Mouse (Mus musculus) hindbrain, embryonic 12.5 days (tissue): ENCODE results near the gene Ifi27l2b. TPM values are rescaled to one million over a fixed set of nuclear protein-coding genes. Genes with fewer than 3 reads are reported as not detected.
"Not testable (repeated sequence)": the region's sequence is repeated elsewhere in the genome, so short reads cannot be mapped to it uniquely, and the experiment has no call there.

Experiments
- ATAC-seq: fragments of 200-750 bp; cut with Nextera tagmentation; 2 replicates; pipeline ENCODE4 v1.8.0; 2017; ENCODE audit warnings: moderate TSS enrichment; ENCODE audit not compliant: low FRiP score
- H3K27ac ChIP-seq: fragments of 300-500 bp; sonication (generic); 2 replicates; pipeline ENCODE4 v1.5.1; 2016; ENCODE audit warnings: mild to moderate bottlenecking
- H3K27me3 ChIP-seq: fragments of 300-500 bp; sonication (generic); 2 replicates; pipeline ENCODE4 v1.6.1; 2016; ENCODE audit warnings: mild to moderate bottlenecking
- H3K36me3 ChIP-seq: fragments of 300-500 bp; sonication (generic); 2 replicates; pipeline ENCODE4 v1.6.1; 2016; ENCODE audit warnings: mild to moderate bottlenecking
- H3K4me1 ChIP-seq: fragments of 300-500 bp; sonication (generic); 2 replicates; pipeline ENCODE4 v1.6.1; 2016
- H3K4me2 ChIP-seq: fragments of 300-500 bp; sonication (generic); replicated peaks from 2 replicates; pipeline ENCODE4 v1.6.1; 2016; ENCODE audit warnings: mild to moderate bottlenecking
- H3K4me3 ChIP-seq: fragments of 300-500 bp; sonication (generic); 2 replicates; pipeline ENCODE4 v1.5.1; 2016; ENCODE audit warnings: mild to moderate bottlenecking
- H3K9ac ChIP-seq: fragments of 300-500 bp; sonication (generic); 2 replicates; pipeline ENCODE4 v1.6.1; 2016; ENCODE audit warnings: mild to moderate bottlenecking, moderate library complexity
- H3K9me3 ChIP-seq: fragments of 300-500 bp; sonication (generic); replicated peaks from 2 replicates; pipeline ENCODE4 v1.6.1; 2016; ENCODE audit warnings: mild to moderate bottlenecking
- WGBS: fragments of 180-500 bp; shearing (Covaris S2); methylation state at CpG from one replicate; pipeline ENCODE4 v1.1.7; 2016; 5-methylcytosine and 5-hydroxymethylcytosine counted together
- polyA plus RNA-seq: library from polyadenylated mRNA; unstranded; fragments of >200 nt; fragmentation: Nextera tagmentation; extraction: Ambion mirVana; gene quantifications from 2 replicates; pipeline ENCODE4 v1.2.1, GENCODE M21; 2016

Ifi27l2b gene
- polyA plus RNA-seq, 1 experiment from 2014 or later, result not detected

DNA sequence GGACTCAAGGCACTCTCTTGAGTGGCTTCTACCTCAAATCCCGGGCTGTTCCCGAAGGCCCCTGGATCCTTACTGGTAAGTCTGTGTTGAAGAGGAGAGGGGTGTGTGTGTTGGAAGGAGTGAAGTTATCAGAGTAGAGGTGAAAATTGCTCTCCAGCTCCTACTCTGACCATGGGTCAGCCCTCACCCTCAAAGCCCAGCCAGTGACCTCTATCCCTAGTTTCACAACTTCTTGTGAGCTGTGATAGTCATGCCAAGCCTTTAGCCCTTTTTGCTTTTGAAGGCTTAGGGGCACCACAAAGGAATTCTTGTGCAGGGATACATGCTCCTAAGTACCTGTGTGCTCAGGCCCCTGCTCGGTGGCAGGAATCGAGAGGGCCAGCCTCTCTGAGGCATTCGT lies 24.6 kb upstream of the Ifi27l2b start:
- H3K4me3 ChIP-seq, result no peak overlapping the region
- no peak overlapping the region for H3K9ac ChIP-seq
- no peaks in the 10 kb centered on the region for H3K9me3 ChIP-seq
- no peak for ATAC-seq
- H3K4me1 ChIP-seq, result no peaks in the 10 kb centered on the region
- WGBS, result 79% methylated on average over 5 of the region's 5 CpGs
- H3K4me2 ChIP-seq, result no peak overlapping the region
- no peak overlapping the region for H3K27ac ChIP-seq
- no peaks in the 10 kb centered on the region for H3K36me3 ChIP-seq
- H3K27me3 ChIP-seq, result no peaks in the 10 kb centered on the region

DNA sequence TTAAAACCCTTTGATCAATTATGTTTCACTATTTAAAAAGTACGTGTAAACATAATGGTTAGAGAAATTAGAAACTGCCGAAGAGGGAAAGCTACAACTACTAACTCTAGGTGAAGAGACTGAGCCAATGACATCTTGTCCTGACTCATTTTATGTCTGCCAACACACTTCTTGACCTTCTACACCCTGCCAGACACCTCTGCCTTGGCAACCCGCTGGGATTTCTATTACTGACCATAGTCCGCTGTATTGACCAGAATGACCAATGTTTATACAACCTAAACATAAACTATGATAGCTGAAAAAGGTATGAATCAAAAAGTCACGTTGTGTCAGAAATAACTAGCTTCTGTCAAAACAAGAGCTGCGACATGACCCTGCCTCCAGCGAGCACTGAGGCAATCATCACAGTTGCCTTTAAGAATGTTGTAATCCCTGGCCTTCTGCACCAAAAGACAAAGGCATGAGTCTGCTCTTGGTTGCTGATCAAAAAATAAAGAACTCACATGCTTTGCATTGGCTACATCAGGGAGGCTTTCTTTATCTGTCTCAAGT lies 20.5 kb upstream of the Ifi27l2b start:
- 72% methylated on average over 7 of the region's 7 CpGs for WGBS
- H3K36me3 ChIP-seq, result no peaks in the 10 kb centered on the region
- no peak overlapping the region for H3K4me3 ChIP-seq
- H3K9me3 ChIP-seq, result no peaks in the 10 kb centered on the region
- ATAC-seq, result no peak
- H3K4me2 ChIP-seq, result no peak overlapping the region
- no peak overlapping the region for H3K9ac ChIP-seq
- no peak overlapping the region for H3K27ac ChIP-seq
- no peaks in the 10 kb centered on the region for H3K4me1 ChIP-seq
- no peaks in the 10 kb centered on the region for H3K27me3 ChIP-seq

GRCm38 (mm10) chr12:103476779-103477389 lies 19.9 kb upstream of the Ifi27l2b start:
- WGBS, result 87% methylated on average over 1 of the region's 1 CpGs
- no peaks in the 10 kb centered on the region for H3K4me1 ChIP-seq
- H3K9ac ChIP-seq, result no peak overlapping the region
- ATAC-seq, result no peak
- no peak overlapping the region for H3K4me3 ChIP-seq
- no peaks in the 10 kb centered on the region for H3K9me3 ChIP-seq
- no peaks in the 10 kb centered on the region for H3K27me3 ChIP-seq
- H3K36me3 ChIP-seq, result no peaks in the 10 kb centered on the region
- no peak overlapping the region for H3K4me2 ChIP-seq
- no peak overlapping the region for H3K27ac ChIP-seq

GRCm38 (mm10) chr12:103474481-103474880 lies 17.5 kb upstream of the Ifi27l2b start:
- 53% methylated on average over 2 of the region's 2 CpGs for whole genome bisulfite sequencing

DNA sequence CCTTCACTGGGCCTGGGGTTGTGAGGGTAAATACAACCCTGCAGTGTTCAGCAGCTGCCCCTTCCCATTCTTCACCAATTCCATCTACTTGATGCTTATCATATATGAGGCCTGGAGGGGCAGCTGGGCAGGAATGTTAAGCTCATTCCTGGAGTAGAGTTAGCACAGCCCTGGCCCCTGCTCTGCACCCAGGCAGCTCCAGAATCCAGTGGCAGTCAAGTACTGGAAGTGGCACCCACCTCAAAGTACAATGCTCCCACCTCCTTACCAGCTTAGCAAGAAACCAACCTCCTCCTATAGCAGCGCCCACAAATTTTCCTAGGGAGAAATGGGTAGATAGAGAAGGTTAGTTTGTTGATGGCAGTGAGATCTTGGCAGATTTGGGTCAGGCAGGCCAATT lies 296 bp downstream of the Ifi27l2b start:
- not testable (repeated sequence) for H3K9ac ChIP-seq, H3K4me1 ChIP-seq, H3K4me3 ChIP-seq, H3K36me3 ChIP-seq, H3K4me2 ChIP-seq, H3K27ac ChIP-seq, H3K9me3 ChIP-seq, H3K27me3 ChIP-seq, ATAC-seq
- WGBS, result no CpG with 5 or more reads among the region's 1 CpGs

More at GRCm38 (mm10) chr12:103474481-103474880, 17.5 kb upstream of the Ifi27l2b start:
- no peak overlapping the region for H3K27ac ChIP-seq
- no peaks in the 10 kb centered on the region for H3K36me3 ChIP-seq
- no peak overlapping the region for H3K9ac ChIP-seq
- no peaks in the 10 kb centered on the region for H3K9me3 ChIP-seq
- no peak for ATAC-seq
- H3K4me2 ChIP-seq, result no peak overlapping the region
- no peaks in the 10 kb centered on the region for H3K27me3 ChIP-seq
- H3K4me1 ChIP-seq, result no peaks in the 10 kb centered on the region
- no peak overlapping the region for H3K4me3 ChIP-seq

DNA sequence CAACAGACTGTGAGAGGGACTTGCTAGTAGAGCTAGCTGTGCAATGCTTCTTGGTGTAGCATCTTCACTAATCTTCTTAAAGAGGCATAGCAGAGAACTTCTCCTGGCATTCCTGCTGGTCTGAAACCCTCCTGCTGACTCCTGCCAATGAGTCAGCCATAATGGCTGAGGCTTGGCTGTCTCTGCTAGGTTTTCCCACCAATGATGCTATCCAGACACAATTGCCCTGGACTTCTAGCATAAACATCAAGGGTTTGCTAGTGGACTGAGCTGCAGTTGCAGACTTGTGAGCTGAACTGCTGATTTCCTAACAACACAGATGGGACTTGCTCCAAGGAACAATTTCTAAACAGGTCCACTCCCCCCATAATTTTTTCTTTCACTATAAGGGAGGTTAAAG lies 3.7 kb downstream of the Ifi27l2b start:
- Histone ChIP-seq H3K36me3 (no peaks in the 10 kb centered on the region), H3K9ac (no peak overlapping the region), H3K9me3 (no peaks in the 10 kb centered on the region), H3K4me2 (no peak overlapping the region), H3K27me3 (no peaks in the 10 kb centered on the region), H3K27ac (no peak overlapping the region), H3K4me1 (no peaks in the 10 kb centered on the region), H3K4me3 (no peak overlapping the region)
- ATAC-seq, result no peak

DNA sequence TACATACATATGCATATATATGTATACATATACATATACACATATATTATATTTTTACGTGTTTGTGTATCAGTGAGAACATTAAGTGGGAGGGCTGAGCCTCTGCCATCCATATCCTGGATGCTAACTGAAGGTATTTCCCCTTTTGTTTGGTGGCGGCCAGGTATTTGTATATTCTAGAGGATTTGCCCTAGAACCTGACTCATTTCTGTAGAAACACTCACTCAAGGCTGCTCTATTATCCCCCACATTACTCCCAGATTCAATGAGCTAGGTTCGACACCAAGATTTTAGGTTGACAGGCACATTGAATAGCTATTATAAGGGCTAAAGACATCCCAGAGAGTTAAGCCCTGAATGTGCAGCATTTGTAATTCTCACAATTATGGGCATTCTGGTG lies 12.0 kb downstream of the Ifi27l2b start:
- no peak overlapping the region for H3K27ac ChIP-seq
- H3K9ac ChIP-seq, result no peak overlapping the region
- no peaks in the 10 kb centered on the region for H3K27me3 ChIP-seq
- H3K36me3 ChIP-seq, result no peaks in the 10 kb centered on the region
- ATAC-seq, result no peak
- WGBS, result 84% methylated on average over 3 of the region's 3 CpGs
- no peaks in the 10 kb centered on the region for H3K4me1 ChIP-seq
- no peaks in the 10 kb centered on the region for H3K9me3 ChIP-seq
- no peak overlapping the region for H3K4me2 ChIP-seq
- H3K4me3 ChIP-seq, result no peak overlapping the region

GRCm38 (mm10) chr12:103444261-103444660 lies 12.8 kb downstream of the Ifi27l2b start:
- H3K27me3 ChIP-seq, H3K9ac ChIP-seq, H3K9me3 ChIP-seq, H3K4me2 ChIP-seq, H3K4me3 ChIP-seq, H3K36me3 ChIP-seq, H3K4me1 ChIP-seq, ATAC-seq, H3K27ac ChIP-seq: not testable (repeated sequence)
- WGBS, result 51% methylated on average over 4 of the region's 7 CpGs

DNA sequence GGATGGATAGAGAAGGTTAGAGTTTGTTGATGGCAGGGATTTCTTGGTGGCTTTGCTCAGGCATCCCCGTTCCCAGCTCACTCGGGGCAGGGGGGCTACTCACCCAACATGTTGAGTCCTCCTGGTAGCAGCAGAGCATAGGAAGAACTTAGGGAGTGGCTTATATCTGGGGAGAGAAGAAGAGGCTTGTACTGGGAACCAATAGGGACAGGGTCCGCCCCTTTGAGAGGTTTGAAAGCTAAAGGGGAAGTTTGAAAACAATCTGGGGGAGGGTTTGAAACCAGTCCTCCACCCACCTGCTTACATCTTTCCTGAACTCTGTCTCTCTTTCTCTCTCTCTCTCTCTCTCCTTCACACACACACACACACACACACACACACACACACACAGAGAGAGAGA lies 13.5 kb downstream of the Ifi27l2b start, which contains the start of gene Ifi27l2a:
TSS of gene Ifi27l2a (minus strand) at position 157 of the 400 bp plus-strand sequence.
- Histone ChIP-seq H3K9ac (no peak within 1 kb of the TSS), H3K27ac (no peak within 1 kb of the TSS), H3K4me3 (no peak within 1 kb of the TSS), H3K4me2 (no peak within 1 kb of the TSS), H3K36me3 (no peaks in the 10 kb centered on the region), H3K4me1 (no peaks in the 10 kb centered on the region), H3K27me3 (no peaks in the 10 kb centered on the region), H3K9me3 (no peaks in the 10 kb centered on the region)
- no peak for ATAC-seq
- WGBS, result 58% methylated on average over 3 of the region's 3 CpGs

DNA sequence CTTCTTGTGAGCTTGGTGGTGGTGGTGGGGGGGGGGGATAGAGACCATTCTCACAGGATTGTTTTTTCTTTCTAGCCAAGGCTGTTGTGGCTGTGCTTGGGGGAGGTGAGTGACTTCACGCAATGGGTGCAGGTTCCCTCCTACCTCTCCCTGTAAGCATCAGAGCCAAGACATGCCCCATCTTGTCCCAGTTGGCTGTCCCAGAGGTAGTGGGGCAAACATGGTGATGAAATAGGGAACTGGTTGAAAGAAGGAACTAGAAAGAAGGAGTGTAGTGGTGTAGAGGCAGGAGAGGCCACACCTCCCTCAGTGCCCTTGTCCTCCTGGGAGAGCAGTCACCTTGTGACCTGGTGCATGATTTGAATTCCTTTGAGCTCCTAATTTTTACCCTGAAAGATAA lies 19.4 kb downstream of the Ifi27l2b start:
- Histone ChIP-seq H3K4me3 (no peak overlapping the region), H3K9ac (no peak overlapping the region), H3K4me2 (no peak overlapping the region), H3K36me3 (no peaks in the 10 kb centered on the region), H3K27ac (no peak overlapping the region), H3K4me1 (no peaks in the 10 kb centered on the region), H3K27me3 (no peaks in the 10 kb centered on the region), H3K9me3 (no peaks in the 10 kb centered on the region)
- ATAC-seq, result no peak
- 92% methylated on average over 1 of the region's 1 CpGs for WGBS

GRCm38 (mm10) chr12:103434861-103435260 lies 22.2 kb downstream of the Ifi27l2b start:
- Histone ChIP-seq H3K9me3 (no peaks in the 10 kb centered on the region), H3K4me2 (no peak overlapping the region), H3K4me1 (no peaks in the 10 kb centered on the region), H3K27me3 (no peaks in the 10 kb centered on the region), H3K9ac (no peak overlapping the region), H3K27ac (no peak overlapping the region), H3K36me3 (no peaks in the 10 kb centered on the region), H3K4me3 (no peak overlapping the region)
- ATAC-seq, result no peak

- Histone ChIP-seq H3K36me3 (no peaks in the 10 kb centered on the region), H3K9ac (no peak within 1 kb of the TSS), H3K9me3 (no peaks in the 10 kb centered on the region), H3K27ac (no peak within 1 kb of the TSS), H3K4me3 (no peak within 1 kb of the TSS), H3K4me2 (no peak within 1 kb of the TSS), H3K27me3 (no peaks in the 10 kb centered on the region), H3K4me1 (no peaks in the 10 kb centered on the region)
- ATAC-seq, result no peak
- 74% methylated on average over 8 of the region's 8 CpGs for WGBS
Measured at GRCm38 (mm10) chr12:103433986-103434731, 22.9 kb downstream of the Ifi27l2b start, which contains the start of gene Ifi27. Gene Ifi27 (plus strand): TSS chr12:103434211.

GRCm38 (mm10) chr12:103433430-103433829 lies 23.6 kb downstream of the Ifi27l2b start:
- Histone ChIP-seq H3K36me3 (no peaks in the 10 kb centered on the region), H3K4me3 (no peak overlapping the region), H3K4me2 (no peak overlapping the region), H3K9ac (no peak overlapping the region), H3K27me3 (no peaks in the 10 kb centered on the region), H3K4me1 (no peaks in the 10 kb centered on the region), H3K27ac (no peak overlapping the region), H3K9me3 (no peaks in the 10 kb centered on the region)
- ATAC-seq, result no peak
- 89% methylated on average over 2 of the region's 2 CpGs for WGBS
